8 mouse cellular contexts compared by ENCODE assay signal in genomic region chr2:144599831-144600687, GRCm38 (mm10). TPM values are rescaled to one million over a fixed set of nuclear protein-coding genes. Genes with fewer than 3 reads are reported as not detected.
DNase-seq lines count a peak whose midpoint lies in the region; ATAC-seq and TF ChIP-seq lines count a peak whose summit lies in the region.

Gene Dtd1, plus strand, starts transcription at chr2:144599897.

- DNase-seq in B cell, adult 2 months = peak; percentile 90 to 93
- peak; percentile 97 for DNase-seq in brain, adult 2 months (ENCODE audit: low read depth, low spot score)
- peak; percentile 94 for DNase-seq in heart, embryonic 10.5 days (ENCODE audit: low spot score)
- DNase-seq in liver, adult 2 months (ENCODE audit: extremely low read depth, low read depth, low spot score) = peak; percentile 81
- peak; percentile 93 for DNase-seq in splenic B cell, adult 2 months (ENCODE audit: low read depth, low spot score)

- no peaks in the 10 kb centered on the region for H3K79me2 ChIP-seq in liver, adult 2 months (ENCODE audit: control insufficient read depth, insufficient read depth, low read length)
- no peaks in the 10 kb centered on the region for H3K79me2 ChIP-seq in myocyte (ENCODE audit: control insufficient read depth, insufficient read depth)

- ATAC-seq in erythroblast, adult 5-6 weeks (replicated peaks; ENCODE audit: low FRiP score, poor library complexity, severe bottlenecking) = peak; percentile 99
- peak; percentile 96 for ATAC-seq in kidney, embryonic 16.5 days (ENCODE audit: low FRiP score, low TSS enrichment)

- peak within 1 kb of the TSS; percentile 96 for H3K27ac ChIP-seq in heart, embryonic 10.5 days
- H3K27ac ChIP-seq in kidney, embryonic 16.5 days (ENCODE audit: low read length) = no peak within 1 kb of the TSS
- peak within 1 kb of the TSS; percentile 38; the same call in 1 of the 2 replicates for H3K27ac ChIP-seq in liver, adult 2 months (replicated peaks; ENCODE audit: insufficient read depth, low read depth, low read length)

- H3K4me3 ChIP-seq in heart, embryonic 10.5 days = peak within 1 kb of the TSS; percentile 84
- H3K4me3 ChIP-seq in kidney, embryonic 16.5 days (ENCODE audit: low read length) = peak within 1 kb of the TSS; percentile 76
- peak within 1 kb of the TSS; percentile 78 for H3K4me3 ChIP-seq in liver, adult 2 months (ENCODE audit: insufficient read depth, low read depth, low read length)
- peak within 1 kb of the TSS; percentile 33 for H3K4me3 ChIP-seq in myocyte

- no peaks in the 10 kb centered on the region for H3K27me3 ChIP-seq in heart, embryonic 10.5 days (ENCODE audit: insufficient read depth, poor library complexity, severe bottlenecking)
- H3K27me3 ChIP-seq in kidney, embryonic 16.5 days (ENCODE audit: insufficient read depth, low read length) = no peaks in the 10 kb centered on the region
- H3K27me3 ChIP-seq in liver, adult 2 months (ENCODE audit: control insufficient read depth, insufficient read depth, low read length) = no peaks in the 10 kb centered on the region
- no peaks in the 10 kb centered on the region for H3K27me3 ChIP-seq in myocyte (ENCODE audit: control insufficient read depth, insufficient read depth, insufficient read length)
- no peaks in the 10 kb centered on the region for H3K27me3 ChIP-seq in splenic B cell, adult 2 months (ENCODE audit: control insufficient read depth, insufficient read depth, low read length, poor library complexity, severe bottlenecking)

- peak within 1 kb of the TSS; percentile 89 for H3K9ac ChIP-seq in kidney, embryonic 16.5 days (replicated peaks; ENCODE audit: low read length)
- peak within 1 kb of the TSS; percentile 86 for H3K9ac ChIP-seq in liver, adult 2 months (ENCODE audit: low read depth, low read length)

- no peaks in the 10 kb centered on the region for H3K4me1 ChIP-seq in heart, embryonic 10.5 days
- H3K4me1 ChIP-seq in kidney, embryonic 16.5 days (ENCODE audit: insufficient read depth, low read length) = 0 out of 2 replicates have a peak, but pooled peaks cover 7% of the 10 kb centered on the region
- H3K4me1 ChIP-seq in liver, adult 2 months (ENCODE audit: control insufficient read depth, insufficient read depth, low read length) = no peaks in the 10 kb centered on the region

- H3ac ChIP-seq in myocyte (ENCODE audit: control insufficient read depth, insufficient read length) = no peak within 1 kb of the TSS

- WGBS in heart, embryonic 10.5 days = 2% methylated on average over 50 of the region's 50 CpGs
- 2% methylated on average over 43 of the region's 50 CpGs for WGBS in kidney, embryonic 16.5 days
- WGBS in liver, adult 2 months = under 1% methylated on average over 50 of the region's 50 CpGs

- H3K36me3 ChIP-seq in heart, embryonic 10.5 days = 0 out of 2 replicates have a peak, but pooled peaks cover 3% of the 10 kb centered on the region
- peaks cover 5% of the 10 kb centered on the region; the same call in 1 of the 2 replicates for H3K36me3 ChIP-seq in kidney, embryonic 16.5 days (ENCODE audit: insufficient read depth, low read length)
- no peaks in the 10 kb centered on the region for H3K36me3 ChIP-seq in liver, adult 2 months (ENCODE audit: control insufficient read depth, insufficient read depth, low read length)
- no peaks in the 10 kb centered on the region for H3K36me3 ChIP-seq in myocyte (ENCODE audit: control insufficient read depth, insufficient read depth)
- no peaks in the 10 kb centered on the region; the same call in 1 of the 2 replicates for H3K36me3 ChIP-seq in splenic B cell, adult 2 months (ENCODE audit: control insufficient read depth, insufficient read depth, low read length, poor library complexity, severe bottlenecking)

- H3K4me2 ChIP-seq in kidney, embryonic 16.5 days (replicated peaks; ENCODE audit: low read depth, low read length) = peak within 1 kb of the TSS; percentile 82
- peak within 1 kb of the TSS; percentile 80 for H3K4me2 ChIP-seq in myocyte (ENCODE audit: low read depth)

- no peaks in the 10 kb centered on the region for H3K9me3 ChIP-seq in heart, embryonic 10.5 days
- H3K9me3 ChIP-seq in kidney, embryonic 16.5 days (ENCODE audit: low read length) = no peaks in the 10 kb centered on the region

- TF ChIP-seq CTCF in liver, adult 2 months (IDR thresholded peaks at IDR 0.05; ENCODE audit: low read depth, low read length) = peak; percentile 83

- no peak; the same call in 1 of the 2 replicates for TF ChIP-seq POLR2A in liver, adult 2 months (IDR thresholded peaks at IDR 0.05; ENCODE audit: extremely low read depth, insufficient read depth, low read length)
- peak; percentile 89 for TF ChIP-seq POLR2A in myocyte (IDR thresholded peaks at IDR 0.05; ENCODE audit: insufficient read length, low read depth)

TF ChIP-seq in myocyte, 11 proteins besides CTCF, POLR2A, EP300 and RAD21:
- peak; percentile 64 for TF ChIP-seq POLR2AphosphoS2 (IDR thresholded peaks at IDR 0.05; ENCODE audit: insufficient read length, low read depth)
- TF ChIP-seq MYOD1 (IDR thresholded peaks at IDR 0.05; ENCODE audit: control insufficient read depth in 1 of 3, insufficient read length in 2 of 3, low read depth in 2 of 3) = peak in 1 of 3 experiments; percentile 13
- no peak for TF ChIP-seq REST (IDR thresholded peaks at IDR 0.05; ENCODE audit: insufficient read depth, insufficient read length)

RNA-seq across cellular contexts. Expression of gene Dtd1, which starts in this region (rescaled TPM):
- 1.2 and 3.1 TPM in 2 replicates for total RNA-seq in erythroblast, adult 5-6 weeks (2015; ENCODE audit: low replicate concordance)
- total RNA-seq in erythroblast, adult 5-6 weeks (2017; ENCODE audit: low replicate concordance) = 6.0 and 10.4 TPM in 2 replicates
- 32.2 and 37.1 TPM in 2 replicates for polyA plus RNA-seq in heart, embryonic 10.5 days (2016; fragmentation: Nextera tagmentation; extraction: Ambion mirVana)
- 46.9 and 47.0 TPM in 2 replicates for polyA plus RNA-seq in kidney, embryonic 16.5 days (2015; fragmentation: Nextera tagmentation; extraction: Ambion mirVana)
- 13.4 and 14.2 TPM in 2 replicates for total RNA-seq in liver, adult 2 months (2014; rRNA removed)
- polyA plus RNA-seq in liver, adult 2 months (2012; rRNA removed) = 8.8 and 9.5 TPM in 2 replicates
- polyA plus RNA-seq in myocyte (2012; fragmentation: generic; extraction: Trizol) = 10.5 TPM

Comparison
In these comparisons a context has a peak if more than half of its experiments do, and no peak if none do; other contexts are left out.
1. H3K4me3 ChIP-seq: peak in every context shown above with its lines; median percentile 84 in heart, embryonic 10.5 days; 78 in liver, adult 2 months; 76 in kidney, embryonic 16.5 days; 33 in myocyte.